Mouse (Mus musculus) midbrain, embryonic 16.5 days (tissue): ENCODE measurements at regions not wholly inside any gene's neighbourhood (a gene's known extent, or its start where the extent isn't known, plus 50 kb on each side); places are given as distances from the start of the nearest gene placed in this dataset.
A peak's percentile ranks its signal among the peaks of the same experiment; 100 is the strongest.

Experiments used
- ATAC-seq: fragments of 200-750 bp; cut with Nextera tagmentation; 2 replicates; pipeline ENCODE4 v1.8.0; 2017; ENCODE audit warnings: moderate TSS enrichment
- H3K27ac ChIP-seq: fragments of 300-500 bp; sonication (generic); 2 replicates; pipeline ENCODE4 v1.5.1; 2014; ENCODE audit warnings: mild to moderate bottlenecking, low read length, mixed read lengths
- H3K27me3 ChIP-seq: fragments of 300-500 bp; sonication (generic); 2 replicates; pipeline ENCODE4 v1.6.1; 2014; ENCODE audit warnings: low read depth, low read length, mixed read lengths; ENCODE audit not compliant: control insufficient read depth, insufficient read depth
- H3K36me3 ChIP-seq: fragments of 300-500 bp; sonication (generic); 2 replicates; pipeline ENCODE4 v1.6.1; 2014; ENCODE audit warnings: mild to moderate bottlenecking, low read length, moderate library complexity, mixed read lengths; ENCODE audit not compliant: control insufficient read depth, insufficient read depth
- H3K4me1 ChIP-seq: fragments of 300-500 bp; sonication (generic); 2 replicates; pipeline ENCODE4 v1.6.1; 2014; ENCODE audit warnings: mild to moderate bottlenecking, low read length, mixed read lengths; ENCODE audit not compliant: control insufficient read depth, insufficient read depth
- H3K4me2 ChIP-seq: fragments of 300-500 bp; sonication (generic); 2 replicates; pipeline ENCODE4 v1.6.1; 2014; ENCODE audit warnings: mild to moderate bottlenecking, low read length, mixed read lengths
- H3K4me3 ChIP-seq: fragments of 300-500 bp; sonication (generic); 2 replicates; pipeline ENCODE4 v1.5.1; 2014; ENCODE audit warnings: low read depth, mild to moderate bottlenecking, low read length, moderate library complexity, mixed read lengths
- H3K9ac ChIP-seq: fragments of 300-500 bp; sonication (generic); 2 replicates; pipeline ENCODE4 v1.6.1; 2014; ENCODE audit warnings: low read depth, low read length, mixed read lengths
- H3K9me3 ChIP-seq: fragments of 300-500 bp; sonication (generic); replicated peaks from 2 replicates; pipeline ENCODE4 v1.6.1; 2014; ENCODE audit warnings: mild to moderate bottlenecking, low read length, mixed read lengths; ENCODE audit not compliant: control insufficient read depth, poor library complexity, severe bottlenecking
- WGBS: fragments of 180-500 bp; shearing (Covaris S2); extraction: QIAGEN DNeasy Blood & Tissue Kit; methylation state at CpG from one replicate; pipeline ENCODE4 v1.1.7; 2014; 5-methylcytosine and 5-hydroxymethylcytosine counted together

- WGBS: 97% methylated on average over 3 of the region's 3 CpGs
- no peak for ATAC-seq
- H3K4me1 ChIP-seq: no peaks in the 10 kb centered on the region
- no peaks in the 10 kb centered on the region for H3K27me3 ChIP-seq
- H3K4me3 ChIP-seq: no peak overlapping the region
- H3K4me2 ChIP-seq: no peak overlapping the region
- no peaks in the 10 kb centered on the region for H3K9me3 ChIP-seq
- H3K36me3 ChIP-seq: no peaks in the 10 kb centered on the region
- no peak overlapping the region for H3K27ac ChIP-seq
- H3K9ac ChIP-seq: no peak overlapping the region
Observed at GRCm38 (mm10) chr4:7222922-7223321, 1015.9 kb downstream of the Car8 start.

GRCm38 (mm10) chr4:7220426-7220825 is 1018.4 kb downstream of the Car8 start:
- H3K36me3 ChIP-seq: no peaks in the 10 kb centered on the region
- no peaks in the 10 kb centered on the region for H3K4me1 ChIP-seq
- H3K9me3 ChIP-seq: no peaks in the 10 kb centered on the region
- H3K27me3 ChIP-seq: no peaks in the 10 kb centered on the region
- H3K4me2 ChIP-seq: no peak overlapping the region
- H3K4me3 ChIP-seq: no peak overlapping the region
- no peak overlapping the region for H3K27ac ChIP-seq
- ATAC-seq: no peak
- no peak overlapping the region for H3K9ac ChIP-seq

- H3K4me1 ChIP-seq: no peaks in the 10 kb centered on the region
- H3K9ac ChIP-seq: no peak overlapping the region
- H3K4me3 ChIP-seq: no peak overlapping the region
- no peak overlapping the region for H3K4me2 ChIP-seq
- H3K27me3 ChIP-seq: no peaks in the 10 kb centered on the region
- WGBS: 54% methylated on average over 5 of the region's 5 CpGs
- ATAC-seq: peak; percentile 42; the same call in 1 of the 2 replicates
- H3K36me3 ChIP-seq: no peaks in the 10 kb centered on the region
- H3K9me3 ChIP-seq: no peaks in the 10 kb centered on the region
- H3K27ac ChIP-seq: no peak overlapping the region
Observed at GRCm38 (mm10) chr4:7215048-7216030, 1023.5 kb downstream of the Car8 start.

DNA sequence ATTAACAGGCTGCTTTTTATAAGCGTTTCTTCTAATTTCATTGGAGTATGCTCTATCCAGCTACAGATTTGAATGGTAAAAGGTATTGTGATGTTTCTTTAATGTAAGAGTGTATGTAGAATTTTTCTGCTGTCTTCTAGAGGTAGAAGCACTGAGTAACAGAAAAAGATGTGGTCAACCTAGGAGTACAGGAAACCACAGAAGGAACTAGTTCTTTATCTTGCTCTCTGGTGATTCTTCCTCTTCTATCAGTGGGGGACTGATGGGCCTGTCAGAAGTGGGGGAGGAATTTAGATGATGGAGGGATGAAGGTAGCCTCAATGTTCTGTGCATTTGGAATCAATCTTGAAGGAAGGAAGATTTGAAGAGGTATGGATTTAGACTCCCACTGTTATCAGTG is 1031.9 kb downstream of the Car8 start:
- Histone ChIP-seq H3K36me3 (no peaks in the 10 kb centered on the region), H3K9ac (no peak overlapping the region), H3K4me2 (no peak overlapping the region), H3K4me1 (no peaks in the 10 kb centered on the region), H3K27ac (no peak overlapping the region), H3K4me3 (no peak overlapping the region), H3K9me3 (no peaks in the 10 kb centered on the region), H3K27me3 (no peaks in the 10 kb centered on the region)
- WGBS: 100% methylated on average over 1 of the region's 1 CpGs
- no peak for ATAC-seq

GRCm38 (mm10) chr4:7201816-7202215 is 1037.0 kb downstream of the Car8 start:
- Histone ChIP-seq H3K4me3 (no peak overlapping the region), H3K9me3 (no peaks in the 10 kb centered on the region), H3K4me1 (no peaks in the 10 kb centered on the region), H3K36me3 (no peaks in the 10 kb centered on the region), H3K9ac (no peak overlapping the region), H3K27me3 (no peaks in the 10 kb centered on the region), H3K27ac (no peak overlapping the region), H3K4me2 (no peak overlapping the region)
- no peak for ATAC-seq
- WGBS: 9% methylated on average over 2 of the region's 2 CpGs

- Histone ChIP-seq H3K4me3 (no peak overlapping the region), H3K27ac (no peak overlapping the region)
- WGBS: 87% methylated on average over 2 of the region's 2 CpGs
Observed at GRCm38 (mm10) chr4:7199941-7200340, 1038.9 kb downstream of the Car8 start.

DNA sequence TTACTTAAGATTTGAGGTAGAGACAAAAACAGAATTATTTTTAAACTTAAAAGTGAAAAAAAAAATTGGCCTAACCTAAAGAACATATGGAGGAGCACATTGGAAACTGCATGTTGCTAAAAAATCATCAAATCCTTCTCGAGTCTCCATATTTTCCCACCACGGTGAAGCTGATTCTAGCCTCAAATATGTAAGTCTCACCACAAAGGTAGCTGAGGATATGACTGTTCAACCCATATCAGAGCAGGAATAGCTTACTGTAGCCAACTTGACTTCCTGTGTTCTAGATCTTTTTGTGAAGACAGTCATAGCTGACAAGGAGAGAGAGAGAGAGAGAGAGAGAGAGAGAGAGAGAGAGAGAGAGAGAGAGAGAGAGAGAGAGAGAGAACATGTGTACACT is 1039.8 kb downstream of the Car8 start:
- no peak overlapping the region for H3K9ac ChIP-seq
- H3K4me2 ChIP-seq: no peak overlapping the region
- H3K36me3 ChIP-seq: no peaks in the 10 kb centered on the region
- no peak overlapping the region for H3K4me3 ChIP-seq
- 78% methylated on average over 2 of the region's 2 CpGs for WGBS
- H3K27ac ChIP-seq: no peak overlapping the region
- no peak for ATAC-seq
- H3K4me1 ChIP-seq: no peaks in the 10 kb centered on the region
- no peaks in the 10 kb centered on the region for H3K27me3 ChIP-seq
- H3K9me3 ChIP-seq: no peaks in the 10 kb centered on the region

More at GRCm38 (mm10) chr4:7199941-7200340, 1038.9 kb downstream of the Car8 start:
- Histone ChIP-seq H3K36me3 (no peaks in the 10 kb centered on the region), H3K27me3 (no peaks in the 10 kb centered on the region), H3K4me2 (no peak overlapping the region), H3K4me1 (no peaks in the 10 kb centered on the region), H3K9me3 (no peaks in the 10 kb centered on the region), H3K9ac (no peak overlapping the region)
- no peak for ATAC-seq

GRCm38 (mm10) chr4:7196570-7196969 is 1042.3 kb downstream of the Car8 start:
- Histone ChIP-seq H3K9me3 (no peaks in the 10 kb centered on the region), H3K27me3 (no peaks in the 10 kb centered on the region), H3K4me1 (no peaks in the 10 kb centered on the region), H3K36me3 (no peaks in the 10 kb centered on the region), H3K4me3 (no peak overlapping the region), H3K27ac (no peak overlapping the region), H3K9ac (no peak overlapping the region), H3K4me2 (no peak overlapping the region)
- WGBS: 91% methylated on average over 3 of the region's 3 CpGs
- no peak for ATAC-seq

- ATAC-seq: no peak
- H3K4me2 ChIP-seq: no peak overlapping the region
- no peaks in the 10 kb centered on the region for H3K27me3 ChIP-seq
- H3K27ac ChIP-seq: no peak overlapping the region
- 93% methylated on average over 1 of the region's 1 CpGs for WGBS
- no peaks in the 10 kb centered on the region for H3K9me3 ChIP-seq
- peaks cover 4% of the 10 kb centered on the region; the same call in 1 of the 2 replicates for H3K4me1 ChIP-seq
- no peak overlapping the region for H3K4me3 ChIP-seq
- no peak overlapping the region for H3K9ac ChIP-seq
- H3K36me3 ChIP-seq: no peaks in the 10 kb centered on the region
Observed at GRCm38 (mm10) chr4:7195619-7196018, 1043.2 kb downstream of the Car8 start.
